Mouse (Mus musculus) olfactory bulb, adult 2 months (tissue): ENCODE data around the gene Fbxl2. TPM values are rescaled to one million over a fixed set of nuclear protein-coding genes. Genes with fewer than 3 reads are reported as not detected.

Experiments
- H3K27ac ChIP-seq: fragments of 200-500 bp; 2 replicates; pipeline ENCODE4 v1.5.1; 2012; ENCODE audit warnings: low read depth, low read length; ENCODE audit not compliant: insufficient read depth
- H3K4me1 ChIP-seq: fragments of 200-500 bp; 2 replicates; pipeline ENCODE4 v1.6.1; 2012; ENCODE audit warnings: low read length; ENCODE audit not compliant: control insufficient read depth, insufficient read depth
- H3K4me3 ChIP-seq: fragments of 200-500 bp; 2 replicates; pipeline ENCODE4 v1.5.1; 2012; ENCODE audit warnings: mild to moderate bottlenecking, low read depth, low read length, moderate library complexity; ENCODE audit not compliant: insufficient read depth
- CTCF ChIP-seq: fragments of 200-500 bp; IDR thresholded peaks from 2 replicates; pipeline ENCODE4 v1.5.1; 2012; ENCODE audit warnings: low read depth, mild to moderate bottlenecking, low read length, moderate library complexity; ENCODE audit not compliant: insufficient read depth
- POLR2A ChIP-seq: fragments of 200-500 bp; IDR thresholded peaks from 2 replicates; pipeline ENCODE4 v1.6.1; 2012; ENCODE audit warnings: mild to moderate bottlenecking, low read depth, low read length, moderate library complexity; ENCODE audit not compliant: insufficient read depth
- WGBS: fragments of 180-500 bp; shearing (Covaris S2); methylation state at CpG from one replicate; pipeline ENCODE4 v1.1.7; 2018; 5-methylcytosine and 5-hydroxymethylcytosine counted together
- polyA plus RNA-seq: library from polyadenylated mRNA; stranded (reverse); fragments of >200 nt; gene quantifications from 2 replicates; pipeline ENCODE4 v1.2.4, GENCODE M21; 2012; ENCODE audit warnings: low replicate concordance; ENCODE audit not compliant: missing spikeins, insufficient read depth, insufficient read length

Gene Fbxl2
- polyA plus RNA-seq, 1 experiment: not detected

DNA sequence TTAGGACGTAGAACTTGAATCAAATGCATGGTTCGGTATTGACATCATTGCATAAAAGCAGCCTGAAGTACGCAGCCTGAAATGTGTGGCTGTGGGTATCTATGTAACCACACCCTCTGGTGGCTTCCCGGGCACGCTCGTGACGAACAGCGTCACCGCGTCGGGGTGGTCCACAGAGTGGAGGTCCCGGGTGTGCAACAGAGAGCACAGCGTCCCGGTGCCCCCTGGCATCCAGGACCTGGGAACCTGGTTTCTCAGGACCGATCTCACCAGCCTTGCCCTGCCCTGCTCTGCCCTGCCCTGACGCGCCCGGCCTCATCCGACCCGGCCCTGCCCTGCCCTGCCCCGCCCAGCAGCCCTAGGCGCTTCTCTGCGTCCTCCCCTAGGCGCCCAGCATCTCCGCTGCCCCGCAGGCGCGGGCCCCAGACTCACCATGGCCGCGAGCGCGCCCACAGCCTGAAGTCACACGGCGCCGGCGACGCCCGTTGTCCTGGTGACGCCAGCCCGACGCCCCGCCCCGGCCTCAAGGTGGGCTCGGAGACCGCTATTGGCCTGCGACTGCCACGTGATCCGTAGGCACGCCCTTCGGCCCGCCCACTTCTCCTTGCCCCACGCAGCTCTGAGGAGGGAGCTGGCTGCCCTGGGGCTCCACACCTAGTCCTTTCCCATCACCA lies 19.6 kb downstream of the Fbxl2 start:
- Histone ChIP-seq H3K4me3 (peak overlapping the region; percentile 91), H3K4me1 (peaks cover 10% of the 10 kb centered on the region), H3K27ac (peak overlapping the region; percentile 53)
- TF ChIP-seq CTCF: no peak
- TF ChIP-seq POLR2A: peak; percentile 76
- WGBS: under 1% methylated on average over 52 of the region's 52 CpGs

DNA sequence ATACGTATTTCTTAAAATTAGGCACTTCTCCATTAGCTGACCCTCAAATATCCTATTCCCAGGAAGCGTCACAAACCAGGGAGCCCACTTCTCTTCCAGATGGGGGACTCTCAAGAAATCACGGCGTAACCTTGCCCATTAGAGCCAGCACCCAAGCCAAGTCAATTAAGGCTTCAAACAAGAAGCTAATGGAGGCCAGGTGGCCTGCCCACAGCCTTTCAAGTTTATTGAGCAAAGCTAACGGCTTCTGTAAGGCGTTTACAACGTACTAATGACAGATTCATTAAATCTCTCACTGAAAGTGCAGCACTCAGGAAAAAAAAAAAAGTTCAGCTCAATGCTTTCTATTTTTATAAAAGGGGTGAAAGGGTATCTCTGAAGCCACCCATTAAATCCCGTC lies 20.1 kb downstream of the Fbxl2 start:
- no peak for TF ChIP-seq POLR2A
- no peak for TF ChIP-seq CTCF
- Histone ChIP-seq H3K4me3 (peak overlapping the region; percentile 91), H3K27ac (no peak overlapping the region), H3K4me1 (peaks cover 10% of the 10 kb centered on the region)
- WGBS: 7% methylated on average over 8 of the region's 8 CpGs

DNA sequence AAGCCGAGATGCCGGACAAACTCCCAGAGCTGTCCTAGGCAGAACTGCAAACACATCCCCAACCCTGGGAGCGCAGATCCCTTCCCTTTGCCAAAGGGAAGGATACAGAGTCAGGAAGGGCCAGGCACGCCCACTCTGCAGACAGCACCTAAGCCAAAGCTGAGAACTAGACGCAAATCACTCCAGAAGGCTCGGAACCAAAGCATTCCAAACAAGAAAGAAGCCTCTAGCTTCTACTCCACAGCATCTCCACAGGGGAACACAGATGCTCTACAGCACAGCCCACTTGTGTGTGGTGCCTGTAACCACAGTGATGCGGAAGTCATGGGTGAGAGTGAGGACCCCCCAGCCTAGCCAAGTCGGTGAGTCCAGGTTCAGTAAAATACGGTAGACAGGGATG lies 20.8 kb downstream of the Fbxl2 start:
- 46% methylated on average over 9 of the region's 9 CpGs for WGBS
- no peak for TF ChIP-seq POLR2A
- TF ChIP-seq CTCF: no peak
- Histone ChIP-seq H3K27ac (no peak overlapping the region), H3K4me3 (peak overlapping the region; percentile 14; the same call in 1 of the 2 replicates), H3K4me1 (peaks cover 10% of the 10 kb centered on the region)

DNA sequence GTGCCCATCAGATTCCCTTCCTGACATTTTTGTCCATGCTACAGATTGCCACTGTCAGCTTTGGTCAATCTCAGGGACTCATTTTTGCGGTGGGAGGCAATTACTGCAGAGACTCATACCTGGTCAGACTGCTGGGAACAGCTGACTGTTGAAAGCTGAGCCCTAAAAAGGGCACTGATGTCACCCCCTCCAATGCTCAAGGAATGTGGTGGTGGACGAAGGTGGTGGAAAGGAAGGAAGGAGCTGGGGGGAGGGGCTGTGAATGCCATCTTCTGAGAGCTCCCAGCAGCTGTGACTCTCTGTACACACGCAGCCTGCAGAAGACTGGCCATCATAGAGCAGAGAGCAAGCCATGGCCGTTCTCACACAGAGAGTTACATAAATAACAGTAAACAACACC lies 23.9 kb downstream of the Fbxl2 start:
- WGBS: 78% methylated on average over 4 of the region's 4 CpGs
- peaks cover 10% of the 10 kb centered on the region for H3K4me1 ChIP-seq
- TF ChIP-seq POLR2A: no peak
- no peak for TF ChIP-seq CTCF
- H3K4me3 ChIP-seq: no peak overlapping the region
- H3K27ac ChIP-seq: no peak overlapping the region

DNA sequence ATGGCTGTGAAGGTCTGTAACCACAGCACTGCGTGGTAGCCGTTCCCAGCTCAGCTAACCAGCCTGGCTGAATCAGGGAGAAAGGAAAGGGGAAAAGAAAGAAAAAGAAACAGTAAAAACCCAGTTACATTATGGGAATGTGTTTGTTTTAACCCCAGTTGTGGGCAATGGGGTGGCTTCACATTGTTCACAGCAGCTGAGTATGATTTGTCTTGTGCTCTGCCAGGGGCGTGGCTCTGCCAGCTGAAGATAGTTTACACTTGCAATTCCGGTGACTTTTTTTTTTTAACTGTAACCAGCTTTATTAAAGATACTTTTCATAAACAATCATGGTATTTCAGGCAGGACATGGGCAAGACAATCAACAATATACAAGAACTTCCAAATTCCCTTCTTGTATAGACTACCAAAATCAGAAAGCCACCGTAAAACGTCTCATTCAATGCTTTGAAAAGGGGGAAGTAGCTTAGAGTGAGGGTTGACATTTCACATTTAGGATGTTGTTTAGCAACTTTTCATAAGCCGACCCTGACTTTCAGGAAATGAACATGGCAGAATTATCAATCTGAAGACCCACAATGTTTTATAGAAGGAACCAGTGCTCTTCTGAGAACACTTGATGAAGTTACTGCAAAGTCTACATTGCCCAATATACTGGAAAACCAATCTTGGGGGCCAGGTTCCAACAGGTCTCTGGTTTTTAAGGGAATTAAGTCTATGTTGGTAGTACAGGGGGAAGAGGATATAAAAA lies 26.8 kb downstream of the Fbxl2 start:
- WGBS: 81% methylated on average over 7 of the region's 7 CpGs

DNA sequence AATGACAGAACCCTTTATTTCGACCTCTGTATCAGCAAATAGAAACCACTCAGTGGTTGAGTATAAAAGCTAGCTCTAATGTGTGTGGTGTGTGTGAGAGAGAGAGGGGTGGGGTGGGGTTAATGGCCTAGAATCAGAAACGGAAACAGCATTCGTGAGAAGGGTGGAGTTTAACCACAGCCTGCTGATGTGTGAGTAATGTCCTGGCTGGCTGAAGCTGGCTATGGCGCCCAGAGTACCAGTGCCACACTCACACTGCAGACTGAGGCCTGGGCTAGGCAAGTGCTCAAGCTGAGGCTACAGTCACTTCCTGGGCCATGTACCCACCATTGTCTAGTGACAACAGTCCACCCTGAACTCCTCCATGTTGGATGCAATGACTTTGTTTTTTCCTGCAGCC lies 29.6 kb downstream of the Fbxl2 start:
- no peak overlapping the region for H3K4me3 ChIP-seq
- TF ChIP-seq CTCF (no peak), POLR2A (no peak)
- WGBS: 67% methylated on average over 4 of the region's 4 CpGs
- no peak overlapping the region for H3K27ac ChIP-seq
- H3K4me1 ChIP-seq: no peaks in the 10 kb centered on the region

More for the DNA sequence above, 26.8 kb downstream of the Fbxl2 start:
- Histone ChIP-seq H3K27ac (no peak overlapping the region), H3K4me3 (no peak overlapping the region), H3K4me1 (no peaks in the 10 kb centered on the region)
- TF ChIP-seq POLR2A: no peak
- TF ChIP-seq CTCF: no peak

DNA sequence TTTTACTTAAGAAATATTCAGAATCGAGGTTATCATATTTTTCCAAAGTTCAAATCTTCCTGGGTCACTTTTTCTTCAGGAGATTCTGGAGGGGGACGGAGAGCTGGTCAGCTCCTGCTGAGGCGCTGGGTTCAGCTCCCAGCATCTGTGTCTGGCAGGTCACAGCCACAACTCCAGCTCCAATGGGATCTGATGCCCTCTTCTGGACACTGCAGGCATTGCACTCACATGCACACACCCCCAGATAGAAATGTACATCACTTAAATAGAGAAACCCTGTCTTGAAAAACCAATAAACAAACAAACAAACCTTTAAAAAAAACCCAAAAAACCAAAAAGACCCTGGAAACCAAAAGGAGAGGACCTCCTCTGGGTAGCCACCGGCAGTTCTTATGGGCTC lies 30.3 kb downstream of the Fbxl2 start:
- WGBS: 88% methylated on average over 4 of the region's 4 CpGs

DNA sequence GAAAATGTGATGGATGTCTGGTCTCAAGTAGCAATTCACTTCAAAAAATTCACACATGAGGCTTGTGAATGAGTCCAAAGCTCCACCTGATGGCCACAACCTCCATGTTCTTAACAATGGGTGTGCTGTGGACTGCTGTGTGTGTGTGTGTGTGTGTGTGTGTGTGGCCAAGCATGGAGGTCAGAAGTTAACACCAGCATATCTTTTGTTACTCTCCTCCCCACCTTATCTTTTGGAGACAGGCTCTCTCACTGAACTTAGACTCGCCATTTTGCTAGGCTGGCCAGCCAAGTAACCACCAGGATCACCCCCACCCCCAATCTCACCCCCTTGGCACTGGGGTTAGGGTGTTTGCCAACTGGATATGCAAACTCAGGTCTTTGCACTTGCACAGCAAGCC lies 32.0 kb downstream of the Fbxl2 start:
- Histone ChIP-seq H3K4me3 (no peak overlapping the region), H3K27ac (no peak overlapping the region), H3K4me1 (peaks cover 4% of the 10 kb centered on the region; the same call in 1 of the 2 replicates)
- WGBS: 100% methylated on average over 1 of the region's 1 CpGs
- TF ChIP-seq CTCF: no peak
- no peak for TF ChIP-seq POLR2A

More for the DNA sequence above, 30.3 kb downstream of the Fbxl2 start:
- Histone ChIP-seq H3K4me3 (no peak overlapping the region), H3K4me1 (no peaks in the 10 kb centered on the region), H3K27ac (no peak overlapping the region)
- TF ChIP-seq POLR2A (no peak), CTCF (no peak)

DNA sequence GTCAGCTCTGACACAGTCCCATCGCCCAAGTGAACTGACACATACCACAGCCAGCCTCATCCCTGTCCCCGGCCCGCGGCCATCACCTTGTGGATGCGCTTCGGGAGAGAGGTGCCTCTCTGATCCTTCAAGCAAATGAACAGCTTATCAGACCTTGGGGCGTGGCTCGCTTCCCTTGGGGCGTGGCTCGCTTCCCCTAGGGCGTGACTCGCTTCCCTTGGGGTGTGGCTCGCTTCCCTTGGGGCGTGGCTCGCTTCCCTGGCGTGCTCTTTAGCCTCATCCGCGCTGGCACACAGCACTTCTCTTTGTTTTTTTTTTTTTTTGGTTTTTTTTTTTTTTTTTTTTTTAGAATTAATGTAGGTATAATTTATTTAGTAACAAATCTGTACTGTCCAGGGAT lies 34.8 kb downstream of the Fbxl2 start:
- H3K4me3 ChIP-seq: no peak overlapping the region
- TF ChIP-seq CTCF (no peak), POLR2A (no peak)
- no peak overlapping the region for H3K27ac ChIP-seq
- H3K4me1 ChIP-seq: peaks cover 7% of the 10 kb centered on the region; the same call in 1 of the 2 replicates
- 85% methylated on average over 18 of the region's 18 CpGs for WGBS

DNA sequence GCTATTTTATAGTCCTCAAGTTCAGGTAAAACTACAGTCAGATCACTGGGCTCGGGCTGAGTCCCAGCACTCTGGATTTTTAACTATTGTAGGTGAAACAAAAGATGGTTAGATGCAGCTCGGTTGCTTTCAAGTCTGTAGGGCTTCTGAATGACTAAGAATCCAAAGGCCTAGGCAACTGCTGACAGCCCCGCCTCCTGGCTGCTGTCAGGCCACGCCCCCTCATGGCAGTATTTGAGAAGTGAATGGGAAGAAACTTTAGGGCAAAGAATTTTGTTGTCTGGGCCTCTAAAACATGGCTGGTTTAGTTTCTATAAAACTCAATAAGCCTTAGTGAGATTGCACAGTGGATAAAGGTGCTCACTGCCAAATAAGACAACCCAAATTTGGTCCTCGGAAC lies 36.5 kb downstream of the Fbxl2 start:
- no peak for TF ChIP-seq CTCF
- TF ChIP-seq POLR2A: no peak
- WGBS: 49% methylated on average over 5 of the region's 5 CpGs

More for the DNA sequence above, 36.5 kb downstream of the Fbxl2 start:
- Histone ChIP-seq H3K27ac (no peak overlapping the region), H3K4me3 (no peak overlapping the region), H3K4me1 (peaks cover 10% of the 10 kb centered on the region; the same call in 1 of the 2 replicates)
